Mouse (Mus musculus) liver, embryonic 12.5 days (tissue): ENCODE data around the gene Inha. TPM values are rescaled to one million over a fixed set of nuclear protein-coding genes. Genes with fewer than 3 reads are reported as not detected.

Source experiments
- ATAC-seq: fragments of 200-750 bp; cut with Nextera tagmentation; 2 replicates; pipeline ENCODE4 v1.8.0; 2017; ENCODE audit warnings: moderate number of reproducible peaks, mild to moderate bottlenecking, moderate library complexity
- H3K27ac ChIP-seq: fragments of 300-500 bp; sonication (generic); 2 replicates; pipeline ENCODE4 v1.5.1; 2016; ENCODE audit warnings: mild to moderate bottlenecking
- H3K27me3 ChIP-seq: fragments of 300-500 bp; sonication (generic); replicated peaks from 2 replicates; pipeline ENCODE4 v1.6.1; 2016; ENCODE audit warnings: mild to moderate bottlenecking, moderate library complexity
- H3K36me3 ChIP-seq: fragments of 300-500 bp; sonication (generic); 2 replicates; pipeline ENCODE4 v1.6.1; 2016; ENCODE audit warnings: mild to moderate bottlenecking, moderate library complexity
- H3K4me1 ChIP-seq: fragments of 300-500 bp; sonication (generic); 2 replicates; pipeline ENCODE4 v1.6.1; 2016
- H3K4me2 ChIP-seq: fragments of 300-500 bp; sonication (generic); 2 replicates; pipeline ENCODE4 v1.6.1; 2016; ENCODE audit warnings: mild to moderate bottlenecking, moderate library complexity
- H3K4me3 ChIP-seq: fragments of 300-500 bp; sonication (generic); 2 replicates; pipeline ENCODE4 v1.5.1; 2016; ENCODE audit warnings: mild to moderate bottlenecking, moderate library complexity
- H3K9ac ChIP-seq: fragments of 300-500 bp; sonication (generic); 2 replicates; pipeline ENCODE4 v1.6.1; 2016; ENCODE audit warnings: mild to moderate bottlenecking, moderate library complexity
- H3K9me3 ChIP-seq: fragments of 300-500 bp; sonication (generic); replicated peaks from 2 replicates; pipeline ENCODE4 v1.6.1; 2016; ENCODE audit warnings: mild to moderate bottlenecking, moderate library complexity
- WGBS: fragments of 180-500 bp; shearing (Covaris S2); methylation state at CpG from one replicate; pipeline ENCODE4 v1.1.7; 2016; ENCODE audit not compliant: insufficient replicate concordance; 5-methylcytosine and 5-hydroxymethylcytosine counted together
- polyA plus RNA-seq: library from polyadenylated mRNA; unstranded; fragments of >200 nt; fragmentation: Nextera tagmentation; extraction: Ambion mirVana; gene quantifications from 2 replicates; pipeline ENCODE4 v1.2.1, GENCODE M21; 2016

Gene Inha
- polyA plus RNA-seq, 1 experiment from 2014 or later: 1.2 TPM

- Histone ChIP-seq H3K9me3 (no peaks in the 10 kb centered on the region), H3K4me3 (no peak overlapping the region), H3K27ac (no peak overlapping the region), H3K27me3 (peaks cover 60% of the 10 kb centered on the region), H3K36me3 (no peaks in the 10 kb centered on the region; the same call in 1 of the 2 replicates), H3K4me2 (no peak overlapping the region), H3K9ac (no peak overlapping the region), H3K4me1 (peaks cover 4% of the 10 kb centered on the region; the same call in 1 of the 2 replicates)
- no peak for ATAC-seq
- WGBS: 63% methylated on average over 17 of the region's 17 CpGs
Measured at GRCm38 (mm10) chr1:75549289-75550279, 42.7 kb downstream of the Inha start.

GRCm38 (mm10) chr1:75550586-75550985, 43.7 kb downstream of the Inha start:
- H3K27ac ChIP-seq: no peak overlapping the region
- no peak overlapping the region for H3K9ac ChIP-seq
- H3K4me3 ChIP-seq: no peak overlapping the region
- H3K4me1 ChIP-seq: peaks cover 4% of the 10 kb centered on the region; the same call in 1 of the 2 replicates
- 73% methylated on average over 15 of the region's 15 CpGs for WGBS
- no peak for ATAC-seq
- no peak overlapping the region for H3K4me2 ChIP-seq
- peaks cover 50% of the 10 kb centered on the region for H3K27me3 ChIP-seq
- H3K9me3 ChIP-seq: no peaks in the 10 kb centered on the region
- no peaks in the 10 kb centered on the region; the same call in 1 of the 2 replicates for H3K36me3 ChIP-seq

- ATAC-seq: no peak
- H3K4me1 ChIP-seq: peaks cover 4% of the 10 kb centered on the region; the same call in 1 of the 2 replicates
- H3K9me3 ChIP-seq: no peaks in the 10 kb centered on the region
- H3K4me2 ChIP-seq: no peak overlapping the region
- H3K9ac ChIP-seq: no peak overlapping the region
- H3K36me3 ChIP-seq: no peaks in the 10 kb centered on the region; the same call in 1 of the 2 replicates
- no peak overlapping the region for H3K27ac ChIP-seq
- H3K4me3 ChIP-seq: no peak overlapping the region
- H3K27me3 ChIP-seq: peaks cover 45% of the 10 kb centered on the region
- 69% methylated on average over 7 of the region's 7 CpGs for WGBS
Measured at GRCm38 (mm10) chr1:75555680-75556079, 48.8 kb downstream of the Inha start.

- Histone ChIP-seq H3K4me3 (no peak overlapping the region), H3K27me3 (peaks cover 45% of the 10 kb centered on the region), H3K4me2 (no peak overlapping the region), H3K27ac (no peak overlapping the region), H3K9me3 (no peaks in the 10 kb centered on the region), H3K4me1 (peaks cover 4% of the 10 kb centered on the region; the same call in 1 of the 2 replicates), H3K9ac (no peak overlapping the region), H3K36me3 (no peaks in the 10 kb centered on the region; the same call in 1 of the 2 replicates)
- 75% methylated on average over 9 of the region's 9 CpGs for WGBS
- ATAC-seq: no peak
Measured at GRCm38 (mm10) chr1:75556143-75556781, 49.4 kb downstream of the Inha start.

- H3K9me3 ChIP-seq: no peaks in the 10 kb centered on the region
- H3K4me2 ChIP-seq: no peak overlapping the region
- no peak for ATAC-seq
- H3K9ac ChIP-seq: no peak overlapping the region
- WGBS: 74% methylated on average over 7 of the region's 7 CpGs
- H3K4me1 ChIP-seq: peaks cover 4% of the 10 kb centered on the region; the same call in 1 of the 2 replicates
- no peak overlapping the region for H3K4me3 ChIP-seq
- H3K36me3 ChIP-seq: no peaks in the 10 kb centered on the region; the same call in 1 of the 2 replicates
- H3K27ac ChIP-seq: no peak overlapping the region
- peaks cover 41% of the 10 kb centered on the region for H3K27me3 ChIP-seq
Measured at GRCm38 (mm10) chr1:75557041-75557440, 50.2 kb downstream of the Inha start.

GRCm38 (mm10) chr1:75558388-75559178, 51.7 kb downstream of the Inha start:
- WGBS: 66% methylated on average over 18 of the region's 18 CpGs
- H3K27ac ChIP-seq: no peak overlapping the region
- peaks cover 4% of the 10 kb centered on the region; the same call in 1 of the 2 replicates for H3K4me1 ChIP-seq
- H3K36me3 ChIP-seq: no peaks in the 10 kb centered on the region
- no peak overlapping the region for H3K4me3 ChIP-seq
- no peak for ATAC-seq
- no peaks in the 10 kb centered on the region for H3K9me3 ChIP-seq
- peaks cover 50% of the 10 kb centered on the region for H3K27me3 ChIP-seq
- no peak overlapping the region for H3K4me2 ChIP-seq
- H3K9ac ChIP-seq: no peak overlapping the region

- Histone ChIP-seq H3K4me2 (0 out of 2 replicates have a peak overlapping the region, but pooled peaks have one; percentile 8), H3K27me3 (peaks cover 57% of the 10 kb centered on the region), H3K4me1 (peaks cover 4% of the 10 kb centered on the region; the same call in 1 of the 2 replicates), H3K9me3 (no peaks in the 10 kb centered on the region), H3K9ac (no peak overlapping the region), H3K4me3 (no peak overlapping the region), H3K36me3 (no peaks in the 10 kb centered on the region), H3K27ac (no peak overlapping the region)
- WGBS: 9% methylated on average over 17 of the region's 17 CpGs
- peak; percentile 66 for ATAC-seq
Measured at GRCm38 (mm10) chr1:75559212-75559925, 52.5 kb downstream of the Inha start.

Other genes with a start within 250 kb of the Inha start
- gene Ptprn, start 242.6 kb upstream of the Inha start, polyA plus RNA-seq: 0.79 and 0.82 TPM in 2 replicates
- gene Resp18, start 228.7 kb upstream of the Inha start, polyA plus RNA-seq: 0.32 TPM in 1 of 2 replicates, not detected in the other
- 66.3 and 67.4 TPM in 2 replicates for gene Dnpep, start 189.1 kb upstream of the Inha start, polyA plus RNA-seq
- 6.9 and 7.4 TPM in 2 replicates for gene Des, start 146.7 kb upstream of the Inha start, polyA plus RNA-seq
- 11.4 and 14.3 TPM in 2 replicates for gene Speg, start 131.8 kb upstream of the Inha start, polyA plus RNA-seq
- gene Gmppa, start 71.1 kb upstream of the Inha start, polyA plus RNA-seq: 44.0 and 47.9 TPM in 2 replicates
- gene Asic4, start 56.6 kb upstream of the Inha start, polyA plus RNA-seq: 0.83 and 1.3 TPM in 2 replicates
- gene Chpf, start 27.8 kb upstream of the Inha start, polyA plus RNA-seq: 13.0 and 14.5 TPM in 2 replicates
- gene Tmem198, start 27.5 kb upstream of the Inha start, polyA plus RNA-seq: 0.18 and 0.20 TPM in 2 replicates
- 25.2 and 27.9 TPM in 2 replicates for gene Obsl1, start 625 bp upstream of the Inha start, polyA plus RNA-seq
- gene Stk11ip, start 14.5 kb downstream of the Inha start, polyA plus RNA-seq: 10.2 and 10.5 TPM in 2 replicates
- gene Slc4a3, start 39.2 kb downstream of the Inha start, polyA plus RNA-seq: 2.4 TPM in 2 replicates